Mouse (Mus musculus) embryonic facial prominence, embryonic 14.5 days (tissue): ENCODE data around the gene Pbx2. TPM values are rescaled to one million over a fixed set of nuclear protein-coding genes. Genes with fewer than 3 reads are reported as not detected.
A peak's percentile ranks its signal among the peaks of the same experiment; 100 is the strongest.

Source experiments
- ATAC-seq: fragments of 200-750 bp; cut with Nextera tagmentation; 2 replicates; pipeline ENCODE4 v1.8.0; 2017; ENCODE audit warnings: low read depth, moderate number of reproducible peaks, moderate TSS enrichment
- DNase-seq: peaks from one replicate; pipeline ENCODE4 v3.0.0-alpha.2; 2015; ENCODE audit warnings: low spot score
- H3K27ac ChIP-seq: fragments of 300-500 bp; sonication (generic); replicated peaks from 2 replicates; pipeline ENCODE4 v1.5.1; 2014; ENCODE audit warnings: low read depth, mild to moderate bottlenecking, low read length, moderate library complexity
- H3K27me3 ChIP-seq: fragments of 300-500 bp; sonication (generic); replicated peaks from 2 replicates; pipeline ENCODE4 v1.6.1; 2014; ENCODE audit warnings: low read length; ENCODE audit not compliant: control insufficient read depth, insufficient read depth
- H3K36me3 ChIP-seq: fragments of 300-500 bp; sonication (generic); 2 replicates; pipeline ENCODE4 v1.6.1; 2014; ENCODE audit warnings: low read length, mixed read lengths; ENCODE audit not compliant: control insufficient read depth, insufficient read depth
- H3K4me1 ChIP-seq: fragments of 300-500 bp; sonication (generic); 2 replicates; pipeline ENCODE4 v1.6.1; 2014; ENCODE audit warnings: antibody characterized with exemption, low read length; ENCODE audit not compliant: control insufficient read depth, insufficient read depth
- H3K4me2 ChIP-seq: fragments of 300-500 bp; sonication (generic); 2 replicates; pipeline ENCODE4 v1.6.1; 2014; ENCODE audit warnings: low read depth, mild to moderate bottlenecking, low read length, moderate library complexity, mixed read lengths
- H3K4me3 ChIP-seq: fragments of 300-500 bp; sonication (generic); 2 replicates; pipeline ENCODE4 v1.5.1; 2014; ENCODE audit warnings: low read depth, mild to moderate bottlenecking, low read length
- H3K9ac ChIP-seq: fragments of 300-500 bp; sonication (generic); 2 replicates; pipeline ENCODE4 v1.6.1; 2014; ENCODE audit warnings: low read depth, mild to moderate bottlenecking, low read length, moderate library complexity, mixed read lengths
- H3K9me3 ChIP-seq: fragments of 300-500 bp; sonication (generic); 2 replicates; pipeline ENCODE4 v1.6.1; 2016; ENCODE audit warnings: low read length; ENCODE audit not compliant: control insufficient read depth
- WGBS: fragments of 180-500 bp; shearing (Covaris S2); extraction: QIAGEN DNeasy Blood & Tissue Kit; methylation state at CpG from one replicate; pipeline ENCODE4 v1.1.7; 2014; 5-methylcytosine and 5-hydroxymethylcytosine counted together
- polyA plus RNA-seq: library from polyadenylated mRNA; unstranded; fragments of >200 nt; fragmentation: Nextera tagmentation; extraction: Ambion mirVana; gene quantifications from 2 replicates; pipeline ENCODE4 v1.2.1, GENCODE M21; 2014

Pbx2 gene
- polyA plus RNA-seq, 1 experiment from 2014 or later: 11.3 TPM

DNA sequence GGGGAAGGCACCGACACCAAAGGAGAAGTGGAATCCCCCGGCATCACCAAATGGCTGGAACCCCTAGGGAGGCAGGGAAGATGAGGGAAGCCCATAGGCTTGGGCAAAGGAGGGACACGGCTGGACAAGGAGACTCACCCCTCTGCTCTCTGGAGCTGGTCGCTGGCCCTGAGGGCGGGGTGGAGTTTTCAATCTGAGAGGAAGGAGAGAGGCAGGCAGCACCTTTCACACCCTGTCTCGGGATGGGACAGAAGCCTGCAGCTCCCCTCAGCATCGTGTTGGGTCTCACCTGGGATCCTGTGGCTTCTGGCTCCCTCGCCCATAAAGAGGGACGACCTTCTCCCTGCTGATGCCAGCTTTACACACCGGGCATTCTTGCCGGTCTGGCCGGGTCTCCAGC is 10.7 kb downstream of the Pbx2 start:
- no peaks in the 10 kb centered on the region for H3K9me3 ChIP-seq
- peak overlapping the region; percentile 64; the same call in 1 of the 2 replicates for H3K4me3 ChIP-seq
- ATAC-seq (no peak), DNase-seq (no peak)
- peak overlapping the region; percentile 76; the same call in 1 of the 2 replicates for H3K9ac ChIP-seq
- 87% methylated on average over 12 of the region's 12 CpGs for WGBS
- H3K27ac ChIP-seq: no peak overlapping the region
- peaks cover 24% of the 10 kb centered on the region for H3K36me3 ChIP-seq
- H3K4me2 ChIP-seq: no peak overlapping the region; the same call in 1 of the 2 replicates
- H3K4me1 ChIP-seq: peaks cover 21% of the 10 kb centered on the region
- no peaks in the 10 kb centered on the region for H3K27me3 ChIP-seq

DNA sequence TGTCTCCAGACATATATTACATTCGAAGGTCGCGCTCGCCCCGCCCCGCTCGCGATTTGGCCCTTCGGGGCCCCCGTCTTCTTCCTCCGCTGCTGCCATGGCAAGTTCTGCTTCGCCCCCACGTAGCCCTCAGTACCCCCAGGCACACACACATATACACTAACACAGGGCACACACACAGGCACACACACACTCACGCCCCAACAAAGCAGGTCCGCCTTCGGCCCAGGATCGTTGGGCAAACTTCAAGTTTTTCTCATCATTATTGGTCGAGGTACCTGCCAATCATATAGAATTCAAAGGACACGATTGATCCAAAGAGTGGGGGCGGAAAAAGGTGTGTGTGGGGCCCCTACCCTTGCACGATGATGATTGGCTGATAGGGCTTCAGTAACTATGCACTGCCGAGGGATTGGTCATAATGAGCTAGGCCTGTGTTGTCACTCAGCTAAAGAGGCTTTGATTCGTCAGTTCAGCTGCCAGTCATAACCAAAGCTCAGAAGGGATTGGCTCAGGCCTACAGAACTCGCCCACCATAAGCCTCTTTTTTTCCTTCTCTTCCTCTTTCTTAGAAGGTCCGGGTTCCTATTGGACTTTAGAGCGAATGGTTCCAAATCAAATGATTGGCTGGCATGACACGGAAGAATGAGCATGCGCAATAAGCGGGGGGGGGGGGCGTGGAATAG is 12.5 kb downstream of the Pbx2 start, which contains the start of gene Rnf5:
Gene Rnf5 (minus strand): TSS at position 316 of the 686 bp plus-strand sequence.
- DNase-seq: peak; percentile 100
- H3K4me1 ChIP-seq: peaks cover 17% of the 10 kb centered on the region
- H3K4me2 ChIP-seq: peak within 1 kb of the TSS; percentile 90
- H3K27ac ChIP-seq: peak within 1 kb of the TSS; percentile 89
- ATAC-seq: peak; percentile 96
- WGBS: under 1% methylated on average over 30 of the region's 30 CpGs
- no peaks in the 10 kb centered on the region for H3K9me3 ChIP-seq
- peak within 1 kb of the TSS; percentile 76 for H3K9ac ChIP-seq
- no peaks in the 10 kb centered on the region for H3K27me3 ChIP-seq
- peak within 1 kb of the TSS; percentile 74 for H3K4me3 ChIP-seq
- peaks cover 21% of the 10 kb centered on the region for H3K36me3 ChIP-seq

DNA sequence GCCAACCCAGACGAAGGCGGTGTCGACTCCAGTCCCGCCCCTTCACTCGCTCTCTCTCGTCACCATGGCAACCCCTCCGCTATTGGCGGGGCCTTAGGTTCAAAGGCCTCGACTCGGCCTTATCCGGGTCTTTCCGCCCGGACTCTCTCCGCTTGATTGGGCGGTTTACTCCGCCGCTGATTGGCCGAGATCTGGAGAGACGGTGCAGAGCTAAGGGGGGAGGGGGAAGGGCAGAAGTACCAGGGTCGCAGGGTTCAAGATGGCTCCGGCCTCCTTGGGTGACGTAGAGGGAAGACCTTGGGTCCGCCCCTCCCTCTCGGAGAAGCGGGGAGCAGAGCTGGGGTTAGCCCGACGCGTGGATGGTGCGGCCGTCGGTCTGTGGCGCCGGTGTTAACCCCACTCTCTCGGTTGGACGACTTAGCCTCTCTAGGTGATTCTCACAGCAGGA is 13.0 kb downstream of the Pbx2 start, which contains the start of gene Agpat1:
Gene Agpat1 (plus strand): TSS at position 202 of the 448 bp plus-strand sequence.
- Histone ChIP-seq H3K4me2 (peak within 1 kb of the TSS; percentile 90), H3K36me3 (peaks cover 21% of the 10 kb centered on the region), H3K9me3 (no peaks in the 10 kb centered on the region), H3K27me3 (no peaks in the 10 kb centered on the region), H3K9ac (peak within 1 kb of the TSS; percentile 91), H3K4me3 (peak within 1 kb of the TSS; percentile 74), H3K27ac (peak within 1 kb of the TSS; percentile 89), H3K4me1 (peaks cover 17% of the 10 kb centered on the region)
- ATAC-seq: peak; percentile 87
- under 1% methylated on average over 31 of the region's 35 CpGs for WGBS
- peak; percentile 100 for DNase-seq

DNA sequence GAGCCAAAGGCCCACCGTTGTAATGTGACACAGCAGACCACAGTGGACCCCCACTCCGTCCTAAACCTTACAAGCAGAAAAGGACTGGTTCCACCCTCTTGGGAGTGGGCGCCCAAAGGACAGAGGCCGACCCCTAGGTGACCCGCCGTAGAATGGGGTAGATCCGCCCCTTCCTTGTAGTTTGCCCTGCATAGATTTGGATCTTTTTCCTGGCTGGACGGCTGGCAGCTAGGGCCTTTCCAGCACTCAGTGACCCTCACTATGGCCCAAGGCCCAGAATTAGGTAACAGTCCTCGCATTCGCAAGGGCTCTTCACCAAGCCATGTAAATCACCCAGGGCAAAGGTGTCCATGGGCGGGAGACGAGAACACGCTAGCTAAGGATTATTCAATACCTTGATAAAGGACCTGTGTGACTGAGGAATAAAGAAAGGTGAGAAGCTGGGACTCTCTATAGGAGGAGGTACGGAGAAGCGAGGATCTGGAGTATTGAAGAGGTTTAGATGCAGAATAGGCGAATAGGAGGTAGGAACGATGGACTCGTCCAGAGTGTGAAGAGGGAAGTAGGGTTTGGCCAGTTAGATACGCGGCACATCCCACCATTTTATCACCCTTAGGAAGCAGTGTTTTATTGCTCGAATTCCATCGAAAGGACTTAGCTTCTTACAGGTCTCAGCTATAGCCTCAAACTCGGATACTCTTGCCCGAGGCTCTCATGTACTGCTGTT is 13.6 kb downstream of the Pbx2 start:
- no peak for DNase-seq
- H3K9ac ChIP-seq: peak overlapping the region; percentile 91
- peaks cover 17% of the 10 kb centered on the region for H3K4me1 ChIP-seq
- no peak for ATAC-seq
- peak overlapping the region; percentile 74 for H3K4me3 ChIP-seq
- no peaks in the 10 kb centered on the region for H3K27me3 ChIP-seq
- peak overlapping the region; percentile 89 for H3K27ac ChIP-seq
- H3K4me2 ChIP-seq: peak overlapping the region; percentile 90
- WGBS: 21% methylated on average over 24 of the region's 24 CpGs
- H3K9me3 ChIP-seq: no peaks in the 10 kb centered on the region
- peaks cover 21% of the 10 kb centered on the region for H3K36me3 ChIP-seq

DNA sequence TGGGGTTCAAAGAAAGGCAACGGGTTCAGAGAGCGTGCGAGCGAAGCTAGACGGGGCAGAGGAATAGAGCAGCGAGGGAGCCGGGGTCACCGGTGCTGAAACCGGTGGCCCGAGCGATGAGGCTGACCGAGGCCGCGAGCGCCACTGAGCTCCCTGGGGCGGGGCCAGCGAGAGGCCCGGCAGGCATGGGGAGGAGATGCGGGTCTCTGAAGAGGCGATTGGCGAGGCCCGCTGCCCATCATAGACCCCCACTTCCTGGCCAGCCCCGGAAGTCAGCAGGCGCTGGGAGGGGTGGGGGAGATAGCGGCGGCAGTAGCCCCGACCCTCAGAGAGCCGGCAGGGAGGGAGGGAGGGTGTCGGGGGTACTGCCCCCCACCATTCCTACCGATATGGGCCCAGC is 14.5 kb downstream of the Pbx2 start:
- Histone ChIP-seq H3K9me3 (no peaks in the 10 kb centered on the region), H3K4me3 (peak overlapping the region; percentile 74), H3K4me1 (peaks cover 17% of the 10 kb centered on the region), H3K27me3 (no peaks in the 10 kb centered on the region), H3K9ac (peak overlapping the region; percentile 91), H3K4me2 (peak overlapping the region; percentile 90), H3K27ac (peak overlapping the region; percentile 89), H3K36me3 (peaks cover 14% of the 10 kb centered on the region)
- 0% methylated on average over 6 of the region's 30 CpGs for WGBS
- ATAC-seq: peak; percentile 48
- DNase-seq: peak; percentile 97

DNA sequence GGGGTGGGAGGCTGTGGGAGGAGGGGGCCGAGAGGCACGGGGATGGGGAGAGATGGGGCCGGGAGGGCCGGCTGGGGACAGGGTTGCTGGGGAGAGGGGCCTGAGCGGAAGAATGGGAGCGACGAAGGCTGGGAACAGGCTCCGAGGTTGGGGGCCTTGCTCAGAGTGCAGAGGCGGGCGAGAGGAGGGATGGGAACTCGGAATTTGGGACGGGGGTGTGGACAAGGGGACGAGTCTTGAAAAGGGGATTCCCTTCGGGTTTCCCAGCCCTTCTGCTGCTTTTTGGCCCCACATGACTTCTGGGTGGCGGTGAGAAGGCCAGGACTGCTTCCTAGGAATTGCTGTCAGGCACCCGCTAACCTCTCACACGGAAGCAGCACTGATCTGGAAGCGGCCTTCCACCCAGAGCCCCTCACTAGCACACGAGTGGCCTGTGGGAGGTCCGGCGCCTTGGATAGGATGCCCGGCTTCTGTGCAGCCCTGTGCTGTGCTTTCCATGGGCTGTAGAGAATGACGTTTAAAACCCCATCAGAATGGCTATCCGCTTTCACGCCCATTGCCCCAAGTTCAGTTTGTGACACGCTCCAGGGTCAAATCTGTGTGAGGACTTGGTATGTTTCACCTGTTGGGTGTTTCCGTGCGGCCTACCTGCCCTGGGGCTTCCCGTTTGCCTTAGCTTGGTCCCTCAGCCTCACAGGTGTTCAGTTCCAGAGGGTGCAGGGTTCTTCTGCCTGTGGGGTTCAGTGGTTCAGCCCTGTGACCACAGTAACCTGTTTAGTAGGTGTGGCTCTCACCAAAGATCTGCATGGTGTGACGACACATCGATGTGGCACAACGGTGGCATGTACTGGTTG is 15.3 kb downstream of the Pbx2 start:
- WGBS: 14% methylated on average over 29 of the region's 32 CpGs
- peaks cover 14% of the 10 kb centered on the region for H3K36me3 ChIP-seq
- H3K27ac ChIP-seq: peak overlapping the region; percentile 82
- no peaks in the 10 kb centered on the region for H3K27me3 ChIP-seq
- peak overlapping the region; percentile 91 for H3K9ac ChIP-seq
- DNase-seq (no peak), ATAC-seq (no peak)
- peak overlapping the region; percentile 74 for H3K4me3 ChIP-seq
- no peaks in the 10 kb centered on the region for H3K9me3 ChIP-seq
- peaks cover 17% of the 10 kb centered on the region for H3K4me1 ChIP-seq
- peak overlapping the region; percentile 90 for H3K4me2 ChIP-seq

DNA sequence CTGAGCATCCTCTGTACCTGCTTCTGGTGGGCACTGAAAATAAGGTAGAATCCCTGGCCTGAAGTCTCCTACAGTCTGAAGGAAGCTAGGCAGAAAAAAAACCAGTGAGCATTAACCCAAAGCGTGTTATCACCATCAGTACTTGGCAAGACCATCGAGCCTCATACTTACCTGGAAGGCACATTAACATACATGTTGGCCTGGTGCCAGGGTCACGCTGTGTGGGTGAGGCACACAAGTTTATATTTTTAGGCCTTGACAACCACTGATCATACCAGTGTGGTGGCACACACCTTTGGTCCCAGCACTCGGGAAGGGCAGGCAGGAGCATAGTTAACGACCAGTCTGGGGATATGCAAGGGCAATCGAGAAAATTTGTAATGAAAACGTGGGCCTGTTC is 16.9 kb downstream of the Pbx2 start:
- 79% methylated on average over 7 of the region's 7 CpGs for WGBS
- peaks cover 24% of the 10 kb centered on the region for H3K36me3 ChIP-seq
- H3K4me2 ChIP-seq: no peak overlapping the region
- ATAC-seq (no peak), DNase-seq (no peak)
- H3K27ac ChIP-seq: no peak overlapping the region
- no peak overlapping the region for H3K4me3 ChIP-seq
- H3K9ac ChIP-seq: no peak overlapping the region
- H3K4me1 ChIP-seq: peaks cover 9% of the 10 kb centered on the region
- no peaks in the 10 kb centered on the region for H3K9me3 ChIP-seq
- H3K27me3 ChIP-seq: no peaks in the 10 kb centered on the region

DNA sequence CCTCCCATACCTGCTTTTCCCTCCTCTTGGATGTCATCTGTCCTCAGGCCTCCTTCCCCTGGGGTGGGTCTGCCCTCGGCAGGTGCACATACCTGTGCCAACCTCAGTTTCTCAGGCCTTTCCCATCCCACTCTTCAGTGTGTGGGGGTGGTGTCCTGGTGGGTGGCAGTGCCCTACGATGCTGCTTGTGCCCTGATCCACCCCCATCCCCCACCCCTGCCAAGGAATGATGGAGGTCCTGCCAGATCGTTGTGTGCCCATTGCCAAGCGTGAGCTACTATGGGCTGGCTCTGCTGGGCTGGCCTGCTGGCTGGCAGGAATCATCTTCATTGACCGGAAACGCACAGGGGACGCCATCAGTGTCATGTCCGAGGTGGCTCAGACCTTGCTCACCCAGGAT is 20.0 kb downstream of the Pbx2 start:
- H3K4me1 ChIP-seq: no peaks in the 10 kb centered on the region
- no peak overlapping the region for H3K27ac ChIP-seq
- no peaks in the 10 kb centered on the region for H3K9me3 ChIP-seq
- WGBS: 89% methylated on average over 8 of the region's 8 CpGs
- H3K27me3 ChIP-seq: no peaks in the 10 kb centered on the region
- peaks cover 47% of the 10 kb centered on the region for H3K36me3 ChIP-seq
- ATAC-seq: no peak
- no peak overlapping the region for H3K4me2 ChIP-seq
- H3K4me3 ChIP-seq: no peak overlapping the region
- H3K9ac ChIP-seq: no peak overlapping the region
- DNase-seq: no peak
